Mouse (Mus musculus): ENCODE measurements at regions not wholly inside any gene's neighbourhood (a gene's known extent, or its start where the extent isn't known, plus 50 kb on each side); places are given as distances from the start of the nearest gene placed in this dataset.

DNA sequence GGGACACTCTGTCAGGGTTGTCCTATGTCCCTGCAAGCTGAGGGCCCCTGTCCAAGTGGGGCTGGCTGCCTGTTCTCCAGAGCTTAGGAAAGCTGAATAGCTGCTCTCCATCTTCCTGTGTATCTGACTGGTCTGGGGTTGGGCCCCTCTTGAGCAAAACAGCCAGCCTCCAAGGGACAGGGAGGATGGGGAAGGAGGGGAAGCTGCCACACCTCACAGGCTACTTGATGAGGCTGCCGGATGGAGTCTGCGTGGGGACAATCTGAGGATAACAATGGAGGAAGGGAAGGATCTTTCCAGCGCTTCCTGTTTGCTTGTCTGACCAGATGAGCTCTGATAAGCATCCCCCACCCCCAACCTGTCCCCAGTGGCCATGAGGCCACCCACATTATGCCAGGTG lies 57.1 kb upstream of the Ccnd1 start:
- no peak for TF ChIP-seq CTCF (IDR thresholded peaks at IDR 0.05; ENCODE audit: insufficient read depth, low read depth, low read length)
- no peak for TF ChIP-seq POLR2A (IDR thresholded peaks at IDR 0.05; ENCODE audit: insufficient read depth, low read depth, low read length)
